In genomic region chr6:16956771-16957435, GRCm38 (mm10) we compare ENCODE assay signal across 11 mouse cellular contexts. TPM values are rescaled to one million over a fixed set of nuclear protein-coding genes. Genes with fewer than 3 reads are reported as not detected.
DNase-seq lines count a peak whose midpoint lies in the region; ATAC-seq lines count a peak whose summit lies in the region.
"Had no signal": no experiment of that assay in that cellular context is flagged by ENCODE, and none has a peak within 500 bp of the region (broad histone marks: within the 10 kb centered on the region; RNA-seq: fewer than 3 reads in every experiment).

No protein-coding gene starts in this region.

- H3K4me3 ChIP-seq in hindbrain, embryonic 11.5 days (ENCODE audit: low read depth, low read length): no peak overlapping the region
- no peak overlapping the region for H3K4me3 ChIP-seq in hindbrain, embryonic 10.5 days
- no peak overlapping the region for H3K4me3 ChIP-seq in forebrain, embryonic 14.5 days (ENCODE audit: low read depth, low read length)
- H3K4me3 ChIP-seq in hindbrain, embryonic 15.5 days: no peak overlapping the region
- no peak overlapping the region for H3K4me3 ChIP-seq in neural tube, embryonic 12.5 days
- H3K4me3 ChIP-seq: limb, embryonic 10.5 days had no signal

- H3K9ac ChIP-seq in hindbrain, embryonic 11.5 days (ENCODE audit: low read depth, low read length): no peak overlapping the region
- H3K9ac ChIP-seq in forebrain, embryonic 14.5 days (ENCODE audit: low read length): no peak overlapping the region
- no peak overlapping the region for H3K9ac ChIP-seq in hindbrain, embryonic 15.5 days
- no peak overlapping the region for H3K9ac ChIP-seq in neural tube, embryonic 12.5 days
- H3K9ac ChIP-seq: lung, embryonic 14.5 days had no signal

- no peak for DNase-seq in hindbrain, embryonic 11.5 days (ENCODE audit: low spot score)
- DNase-seq in hindbrain, embryonic 10.5 days (ENCODE audit: low spot score): no peak
- peak; percentile 64 for DNase-seq in forebrain, embryonic 14.5 days (ENCODE audit: low spot score)
- DNase-seq in adrenal gland, adult 18-20 months (ENCODE audit: low spot score in 2 of 2): no peak
- DNase-seq in adipocyte (ENCODE audit: low spot score): no peak
- DNase-seq: gastrocnemius, postnatal 25 days; lung, embryonic 14.5 days had no signal

- no peaks in the 10 kb centered on the region for H3K4me1 ChIP-seq in hindbrain, embryonic 11.5 days (replicated peaks; ENCODE audit: control insufficient read depth, insufficient read depth, low read length)
- H3K4me1 ChIP-seq in hindbrain, embryonic 10.5 days (replicated peaks): no peaks in the 10 kb centered on the region
- H3K4me1 ChIP-seq in forebrain, embryonic 14.5 days (ENCODE audit: control insufficient read depth, insufficient read depth, low read length): no peaks in the 10 kb centered on the region
- H3K4me1 ChIP-seq in hindbrain, embryonic 15.5 days (replicated peaks): no peaks in the 10 kb centered on the region; the same call in 1 of the 2 replicates
- H3K4me1 ChIP-seq in neural tube, embryonic 12.5 days: peaks cover 3% of the 10 kb centered on the region; the same call in 1 of the 2 replicates
- H3K4me1 ChIP-seq: limb, embryonic 10.5 days had no signal

- no peaks in the 10 kb centered on the region for H3K27me3 ChIP-seq in hindbrain, embryonic 11.5 days (ENCODE audit: control insufficient read depth, insufficient read depth, low read length)
- H3K27me3 ChIP-seq in hindbrain, embryonic 10.5 days (ENCODE audit: insufficient read depth, poor library complexity, severe bottlenecking): no peaks in the 10 kb centered on the region
- no peaks in the 10 kb centered on the region for H3K27me3 ChIP-seq in forebrain, embryonic 14.5 days (replicated peaks; ENCODE audit: control insufficient read depth, insufficient read depth, low read length)
- no peaks in the 10 kb centered on the region for H3K27me3 ChIP-seq in hindbrain, embryonic 15.5 days
- H3K27me3 ChIP-seq in neural tube, embryonic 12.5 days (replicated peaks): no peaks in the 10 kb centered on the region

- ATAC-seq in hindbrain, embryonic 11.5 days (ENCODE audit: low FRiP score): peak; percentile 69
- ATAC-seq in forebrain, embryonic 14.5 days: peak; percentile 86
- ATAC-seq in hindbrain, embryonic 15.5 days (ENCODE audit: low FRiP score, low read depth): peak; percentile 84
- ATAC-seq in neural tube, embryonic 12.5 days (ENCODE audit: low FRiP score, low read depth): peak; percentile 83
- ATAC-seq: intestine, embryonic 16.5 days had no signal

- H3K27ac ChIP-seq in hindbrain, embryonic 11.5 days (ENCODE audit: low read depth, low read length): 0 out of 2 replicates have a peak overlapping the region, but pooled peaks have one; percentile 21
- H3K27ac ChIP-seq in hindbrain, embryonic 10.5 days: no peak overlapping the region
- H3K27ac ChIP-seq in forebrain, embryonic 14.5 days (ENCODE audit: low read depth, low read length): no peak overlapping the region
- H3K27ac ChIP-seq in hindbrain, embryonic 15.5 days (replicated peaks): no peak overlapping the region
- no peak overlapping the region for H3K27ac ChIP-seq in neural tube, embryonic 12.5 days
- H3K27ac ChIP-seq: limb, embryonic 10.5 days had no signal

- H3K4me2 ChIP-seq in hindbrain, embryonic 11.5 days (replicated peaks; ENCODE audit: low read depth, low read length): no peak overlapping the region
- H3K4me2 ChIP-seq in forebrain, embryonic 14.5 days (ENCODE audit: low read length): no peak overlapping the region
- no peak overlapping the region for H3K4me2 ChIP-seq in hindbrain, embryonic 15.5 days
- no peak overlapping the region for H3K4me2 ChIP-seq in neural tube, embryonic 12.5 days (replicated peaks)
- H3K4me2 ChIP-seq: lung, embryonic 14.5 days had no signal

- no peaks in the 10 kb centered on the region for H3K36me3 ChIP-seq in hindbrain, embryonic 11.5 days (ENCODE audit: control insufficient read depth, insufficient read depth, low read length)
- H3K36me3 ChIP-seq in hindbrain, embryonic 10.5 days: no peaks in the 10 kb centered on the region
- no peaks in the 10 kb centered on the region for H3K36me3 ChIP-seq in forebrain, embryonic 14.5 days (ENCODE audit: control insufficient read depth, insufficient read depth, low read length)
- no peaks in the 10 kb centered on the region for H3K36me3 ChIP-seq in hindbrain, embryonic 15.5 days
- H3K36me3 ChIP-seq in neural tube, embryonic 12.5 days: no peaks in the 10 kb centered on the region
- H3K36me3 ChIP-seq: limb, embryonic 10.5 days had no signal

- 72% methylated on average over 6 of the region's 6 CpGs for WGBS in hindbrain, embryonic 11.5 days
- 77% methylated on average over 6 of the region's 6 CpGs for WGBS in hindbrain, embryonic 10.5 days
- 57% methylated on average over 6 of the region's 6 CpGs for WGBS in forebrain, embryonic 14.5 days
- 45% methylated on average over 6 of the region's 6 CpGs for WGBS in hindbrain, embryonic 15.5 days
- 52% methylated on average over 6 of the region's 6 CpGs for WGBS in neural tube, embryonic 12.5 days

- no peaks in the 10 kb centered on the region for H3K9me3 ChIP-seq in hindbrain, embryonic 11.5 days (ENCODE audit: control insufficient read depth, low read length)
- H3K9me3 ChIP-seq in hindbrain, embryonic 10.5 days: no peaks in the 10 kb centered on the region
- H3K9me3 ChIP-seq in forebrain, embryonic 14.5 days (replicated peaks; ENCODE audit: control insufficient read depth, low read length): no peaks in the 10 kb centered on the region
- no peaks in the 10 kb centered on the region for H3K9me3 ChIP-seq in hindbrain, embryonic 15.5 days
- no peaks in the 10 kb centered on the region for H3K9me3 ChIP-seq in neural tube, embryonic 12.5 days
- H3K9me3 ChIP-seq: limb, embryonic 10.5 days had no signal

RNA-seq across cellular contexts. Expression of gene Tfec, which starts 58.7 kb away (rescaled TPM):
- polyA plus RNA-seq in hindbrain, embryonic 11.5 days (2014; fragmentation: Nextera tagmentation; extraction: Ambion mirVana): 0.71 and 1.1 TPM in 2 replicates
- polyA plus RNA-seq in hindbrain, embryonic 10.5 days (2016; fragmentation: Nextera tagmentation; extraction: Ambion mirVana): 1.4 and 2.1 TPM in 2 replicates
- 0.28 and 0.54 TPM in 2 replicates for polyA plus RNA-seq in forebrain, embryonic 14.5 days (2014; fragmentation: Nextera tagmentation; extraction: Ambion mirVana)
- 0.19 and 0.42 TPM in 2 replicates for polyA plus RNA-seq in hindbrain, embryonic 15.5 days (2015; fragmentation: Nextera tagmentation; extraction: Ambion mirVana)
- 0.43 and 0.71 TPM in 2 replicates for polyA plus RNA-seq in neural tube, embryonic 12.5 days (2016; fragmentation: Nextera tagmentation; extraction: Ambion mirVana)
- 1 to 10 TPM in 1 of 2 experiments, under 1 TPM in 1; 0.13 to 1.1 TPM for total RNA-seq in adrenal gland, adult 18-20 months (2021)
